Mouse (Mus musculus): ENCODE data around the gene Sorl1. TPM values are rescaled to one million over a fixed set of nuclear protein-coding genes. Genes with fewer than 3 reads are reported as not detected.
A peak's percentile ranks its signal among the peaks of the same experiment; 100 is the strongest.
"Not testable (repeated sequence)": the region's sequence is repeated elsewhere in the genome, so short reads cannot be mapped to it uniquely, and the experiment has no call there.

Sorl1 gene
- total RNA-seq, 2 experiments from 2014 or later = 196 to 197 TPM

DNA sequence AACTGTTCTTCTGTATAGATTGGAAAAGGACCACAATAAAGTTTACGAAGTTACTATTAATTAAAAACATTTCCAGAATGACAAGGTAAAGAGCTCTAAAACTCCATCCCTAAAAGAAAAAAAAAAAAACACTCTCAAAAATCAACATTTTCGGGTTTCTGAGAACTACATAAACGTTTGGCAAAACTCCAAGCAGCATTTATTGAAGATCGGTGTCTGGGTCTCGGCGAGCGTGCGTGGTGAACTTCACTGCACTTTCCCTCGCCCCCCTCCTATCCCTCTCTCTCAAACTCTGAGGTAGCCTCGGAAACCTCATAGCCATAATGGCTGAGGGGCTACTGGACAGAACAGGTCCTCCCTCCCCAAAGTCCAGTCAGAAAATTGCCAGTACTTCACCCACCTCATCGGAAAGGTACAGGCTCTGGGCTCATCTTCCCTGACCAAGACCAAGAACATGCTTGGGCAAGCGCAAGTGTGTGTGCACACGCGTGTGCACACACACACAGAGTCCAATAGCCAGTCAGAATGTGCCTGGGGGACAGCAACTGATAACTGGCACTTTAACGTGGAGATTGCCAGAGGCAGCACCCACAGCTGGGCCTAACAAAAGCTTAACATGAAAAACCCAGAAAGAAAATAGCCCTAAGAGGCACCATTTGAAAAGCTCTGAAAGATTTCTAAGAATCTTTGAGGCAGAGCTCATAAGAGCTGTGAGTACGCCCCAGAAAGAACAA, 46.8 kb downstream of the Sorl1 start:
- no peak overlapping the region for H3K4me3 ChIP-seq
- no peak for DNase-seq (ENCODE audit: low spot score in 2 of 2)
- 0 out of 2 replicates have a peak overlapping the region, but pooled peaks have one; percentile 14 for H3K27ac ChIP-seq
- no peak for TF ChIP-seq CTCF (conservative IDR thresholded peaks at IDR 0.05)

GRCm38 (mm10) chr9:42076256-42076849, 47.7 kb downstream of the Sorl1 start:
- no peak for DNase-seq (ENCODE audit: low spot score in 2 of 2)
- Histone ChIP-seq H3K4me3 (no peak overlapping the region), H3K27ac (no peak overlapping the region)
- no peak for TF ChIP-seq CTCF (conservative IDR thresholded peaks at IDR 0.05)

- TF ChIP-seq CTCF (conservative IDR thresholded peaks at IDR 0.05) = no peak
- H3K27ac ChIP-seq = peak overlapping the region; percentile 20; the same call in 1 of the 2 replicates
- no peak for DNase-seq (ENCODE audit: low spot score in 2 of 2)
- H3K4me3 ChIP-seq = no peak overlapping the region
These were observed 48.9 kb downstream of the Sorl1 start for GRCm38 (mm10) chr9:42075241-42075640.

GRCm38 (mm10) chr9:42072010-42072409, 52.1 kb downstream of the Sorl1 start:
- Histone ChIP-seq H3K4me3 (no peak overlapping the region), H3K27ac (peak overlapping the region; percentile 81)
- no peak for TF ChIP-seq CTCF (conservative IDR thresholded peaks at IDR 0.05)
- DNase-seq (ENCODE audit: low spot score in 2 of 2) = peak in 1 of 2 experiments; percentile 52

GRCm38 (mm10) chr9:42070856-42071255, 53.2 kb downstream of the Sorl1 start:
- TF ChIP-seq CTCF (conservative IDR thresholded peaks at IDR 0.05) = no peak
- DNase-seq (ENCODE audit: low spot score in 2 of 2) = no peak
- H3K4me3 ChIP-seq = no peak overlapping the region
- peak overlapping the region; percentile 81 for H3K27ac ChIP-seq

- DNase-seq (ENCODE audit: low spot score in 2 of 2) = no peak
- Histone ChIP-seq H3K4me3 (no peak overlapping the region), H3K27ac (peak overlapping the region; percentile 83)
- no peak for TF ChIP-seq CTCF (conservative IDR thresholded peaks at IDR 0.05)
These were observed 54.6 kb downstream of the Sorl1 start for GRCm38 (mm10) chr9:42069471-42069870.

GRCm38 (mm10) chr9:42067950-42068349, 56.1 kb downstream of the Sorl1 start:
- peak overlapping the region; percentile 26; the same call in 1 of the 2 replicates for H3K4me3 ChIP-seq
- peak in 1 of 2 experiments; percentile 50 for DNase-seq (ENCODE audit: low spot score in 2 of 2)
- peak overlapping the region; percentile 83 for H3K27ac ChIP-seq
- TF ChIP-seq CTCF (conservative IDR thresholded peaks at IDR 0.05) = no peak

DNA sequence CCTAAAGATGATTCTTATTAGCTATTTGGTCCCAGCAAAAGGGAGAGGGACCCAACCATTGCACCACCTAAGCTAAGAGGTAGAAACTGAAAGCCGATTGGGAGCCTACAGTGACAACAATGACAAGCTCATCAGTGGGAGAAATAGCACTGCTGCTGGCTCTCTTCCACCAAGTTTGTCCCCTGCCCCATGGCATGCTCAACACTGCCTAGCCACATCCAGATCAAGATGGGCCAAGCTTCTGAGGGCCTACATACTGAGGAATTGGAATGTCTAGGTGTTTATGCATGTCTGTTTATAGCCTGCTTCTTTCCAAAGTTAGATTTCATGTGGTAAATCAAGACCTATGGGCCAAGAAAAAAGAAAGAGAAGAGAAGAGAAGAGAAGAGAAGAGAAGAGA, 58.3 kb downstream of the Sorl1 start:
- DNase-seq (ENCODE audit: low spot score in 2 of 2) = no peak
- H3K27ac ChIP-seq = no peak overlapping the region; the same call in 1 of the 2 replicates
- no peak for TF ChIP-seq CTCF (conservative IDR thresholded peaks at IDR 0.05)
- H3K4me3 ChIP-seq = no peak overlapping the region

DNA sequence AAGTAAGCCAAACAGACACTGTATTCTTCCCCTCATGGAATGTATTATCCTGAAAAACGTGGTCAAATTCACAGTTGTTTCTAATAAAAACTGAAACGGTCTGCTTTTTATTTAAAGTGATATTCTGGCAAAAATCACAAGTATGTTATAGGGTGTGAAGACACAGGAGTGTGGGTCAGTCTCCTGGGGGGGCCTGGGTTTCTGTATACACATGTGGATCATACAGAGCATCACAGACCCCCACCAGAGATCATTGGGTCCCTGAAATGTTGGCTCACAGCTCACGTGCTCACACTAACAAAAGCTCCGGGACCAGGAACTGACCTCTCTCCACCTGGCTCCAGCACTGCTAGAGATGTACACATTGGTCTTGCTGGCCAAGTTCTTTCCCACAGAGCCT, 60.7 kb downstream of the Sorl1 start:
- no peak overlapping the region for H3K4me3 ChIP-seq
- no peak for DNase-seq (ENCODE audit: low spot score in 2 of 2)
- TF ChIP-seq CTCF (conservative IDR thresholded peaks at IDR 0.05) = no peak
- H3K27ac ChIP-seq = no peak overlapping the region

- DNase-seq (ENCODE audit: low spot score in 2 of 2) = no peak
- TF ChIP-seq CTCF (conservative IDR thresholded peaks at IDR 0.05) = no peak
- Histone ChIP-seq H3K27ac (peak overlapping the region; percentile 32; the same call in 1 of the 2 replicates), H3K4me3 (no peak overlapping the region)
These were observed 61.8 kb downstream of the Sorl1 start for GRCm38 (mm10) chr9:42062269-42062668.

- not testable (repeated sequence) for H3K27ac ChIP-seq; DNase-seq (ENCODE audit: low spot score in 2 of 2); H3K4me3 ChIP-seq
These were observed 65.1 kb downstream of the Sorl1 start for GRCm38 (mm10) chr9:42059006-42059405.

GRCm38 (mm10) chr9:42056591-42056990, 67.5 kb downstream of the Sorl1 start:
- Histone ChIP-seq H3K4me3 (no peak overlapping the region), H3K27ac (peak overlapping the region; percentile 36; the same call in 1 of the 2 replicates)
- DNase-seq (ENCODE audit: low spot score in 2 of 2) = no peak
- no peak for TF ChIP-seq CTCF (conservative IDR thresholded peaks at IDR 0.05)

GRCm38 (mm10) chr9:42055378-42055777, 68.7 kb downstream of the Sorl1 start:
- H3K4me3 ChIP-seq = no peak overlapping the region
- H3K27ac ChIP-seq = peak overlapping the region; percentile 91
- peak in 1 of 2 experiments; percentile 48 for DNase-seq (ENCODE audit: low spot score in 2 of 2)
- TF ChIP-seq CTCF (conservative IDR thresholded peaks at IDR 0.05) = no peak

All from layer of hippocampus, adult 2 months (tissue).